Mouse (Mus musculus): ENCODE data around the gene Zcchc2.

Zcchc2 gene

DNA sequence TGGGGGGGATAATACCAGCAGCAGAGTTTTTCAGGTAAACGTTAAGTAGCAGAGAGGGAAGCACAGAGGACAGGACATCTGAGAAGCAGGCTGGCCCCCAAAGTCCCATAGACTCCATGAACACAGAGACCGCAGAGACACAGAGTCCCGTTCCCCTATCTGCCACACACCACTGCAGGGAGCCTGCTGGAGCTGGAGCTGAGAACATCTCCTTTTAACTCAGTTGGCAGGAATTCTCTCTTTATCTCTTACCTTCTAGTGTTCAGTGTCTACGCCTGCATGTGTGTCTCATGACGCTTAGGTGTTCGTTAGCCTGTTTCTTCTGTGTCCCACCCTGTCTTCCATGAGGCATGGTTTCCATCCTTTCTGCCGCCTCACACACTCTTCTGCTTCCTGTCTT is 83.0 kb downstream of the Zcchc2 start:
- DNase-seq, result no peak

DNA sequence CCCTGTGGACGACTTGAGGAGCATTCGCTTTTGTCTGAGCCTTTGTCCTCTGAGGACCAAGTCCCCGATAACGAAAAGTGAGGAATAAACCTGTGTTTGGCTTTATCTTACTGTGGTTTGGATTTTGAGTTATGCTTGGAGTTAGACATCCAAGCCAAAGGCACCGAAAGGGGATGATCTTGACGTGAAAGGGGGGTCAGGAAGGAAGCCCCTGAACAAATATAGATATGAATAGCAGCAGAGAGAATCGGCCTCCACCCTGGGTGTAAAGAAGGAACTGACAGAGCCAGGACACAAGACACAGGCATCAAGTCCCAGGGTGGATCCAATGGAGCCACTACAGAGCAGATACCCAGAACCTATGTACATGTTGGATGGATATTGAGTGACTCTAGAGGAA is 83.9 kb downstream of the Zcchc2 start:
- DNase-seq, result no peak

DNA sequence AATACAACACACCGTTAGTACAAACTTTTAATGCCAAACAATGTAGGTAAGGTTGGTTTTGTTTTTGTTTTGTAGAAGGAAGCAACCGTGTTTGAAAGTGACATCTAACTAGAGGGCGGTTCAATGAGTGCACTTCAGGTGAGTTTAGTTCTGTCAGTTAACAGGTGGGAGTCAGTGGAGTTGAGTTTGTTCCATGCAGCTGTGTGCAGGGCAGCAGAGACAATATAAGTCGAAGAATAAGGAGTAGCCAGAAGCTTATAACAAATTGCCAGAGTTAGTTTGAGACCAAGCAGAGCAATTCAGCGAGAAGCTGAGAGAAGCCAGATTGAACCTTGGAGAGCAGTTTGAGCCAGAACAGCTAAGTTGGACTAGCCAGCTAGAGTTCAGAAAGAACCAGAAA is 84.5 kb downstream of the Zcchc2 start:
- DNase-seq, result no peak

DNA sequence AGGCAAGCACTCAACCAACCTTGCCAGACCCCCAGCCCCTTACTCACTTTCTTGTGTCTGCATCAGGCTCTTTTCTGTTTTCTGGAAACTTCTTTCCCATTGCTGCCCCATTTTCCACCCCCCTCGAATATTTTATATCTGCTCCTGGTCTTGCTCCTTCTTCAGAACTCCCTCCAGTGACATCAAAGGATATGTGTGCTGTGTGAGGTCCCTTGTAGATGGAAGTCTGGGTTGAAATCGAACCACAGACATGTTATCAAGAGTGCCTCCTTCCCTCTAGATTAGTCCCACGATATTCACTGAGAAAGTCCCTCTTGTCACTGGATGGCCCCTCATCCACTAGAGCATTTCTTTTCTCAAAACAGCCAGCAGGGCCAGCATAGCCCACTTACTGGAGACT is 86.4 kb downstream of the Zcchc2 start:
- no peak for DNase-seq

DNA sequence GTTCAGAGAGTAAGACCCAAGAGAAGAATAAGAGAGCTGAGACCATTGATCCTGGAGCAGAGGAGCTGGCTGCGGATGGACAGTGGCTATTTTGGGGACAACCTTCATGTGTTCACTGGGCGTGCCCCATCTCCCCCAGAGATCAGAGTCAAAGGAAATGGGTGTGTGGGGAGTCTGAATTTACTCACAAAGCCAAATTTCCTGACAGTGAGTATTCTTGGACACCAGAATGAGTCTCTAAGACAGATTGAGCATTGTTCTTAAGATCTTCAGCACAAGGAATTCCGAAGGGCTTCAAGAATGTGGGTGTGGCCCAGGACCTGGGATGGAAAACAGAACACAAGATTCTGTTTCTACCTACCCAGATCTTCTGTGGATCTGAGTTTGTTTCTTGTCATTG is 87.0 kb downstream of the Zcchc2 start:
- no peak for DNase-seq
